Mouse (Mus musculus): Measurements from ENCODE around the gene Gpr153. TPM values are rescaled to one million over a fixed set of nuclear protein-coding genes. Genes with fewer than 3 reads are reported as not detected.

The Gpr153 gene
- 13.3 TPM for polyA plus RNA-seq (2014; fragmentation: Illumina TruSeq; extraction: RNeasy Lipid Tissue Mini Kit (QIAGEN cat#74804); ENCODE audit: low read depth, low replicate concordance)

DNA sequence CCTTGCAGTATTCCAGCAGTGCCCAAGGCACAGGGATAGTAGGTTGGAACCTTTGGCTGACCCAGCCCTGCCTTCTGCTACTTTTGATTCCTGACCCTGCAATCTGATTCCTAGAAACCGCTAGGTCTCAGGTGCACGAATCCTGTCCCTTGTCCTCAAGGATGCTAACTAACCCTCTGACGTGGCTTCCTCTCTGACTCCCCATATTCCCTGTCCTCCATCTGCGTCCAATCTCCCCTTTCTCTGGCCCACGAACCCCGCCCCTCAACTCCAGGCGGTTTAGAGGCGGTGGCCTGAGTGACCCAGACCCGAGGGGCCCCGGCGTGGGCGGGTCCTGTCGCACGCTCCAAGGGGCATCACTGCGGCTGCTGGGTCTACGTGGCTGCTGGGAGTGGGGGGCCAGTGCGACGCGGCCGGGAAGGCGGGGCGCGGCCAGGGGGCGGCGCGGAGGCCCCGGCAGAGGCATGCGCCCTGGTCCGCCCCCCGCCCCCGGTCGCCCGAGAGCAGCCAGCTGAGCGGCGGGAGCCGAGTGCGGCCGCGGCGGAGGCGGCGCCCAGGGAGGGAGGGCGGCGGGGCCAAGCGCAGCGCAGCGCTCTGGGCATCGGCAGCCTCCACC, at the start of gene Gpr153:
Gpr153 (plus strand) TSS at position 612 of the 616 bp plus-strand sequence.

GRCm38 (mm10) chr4:152291562-152291961, 17.5 kb downstream of the Gpr153 start, which contains the start of gene Hes3:
Gene Hes3, minus strand, starts transcription at chr4:152291662.

DNA sequence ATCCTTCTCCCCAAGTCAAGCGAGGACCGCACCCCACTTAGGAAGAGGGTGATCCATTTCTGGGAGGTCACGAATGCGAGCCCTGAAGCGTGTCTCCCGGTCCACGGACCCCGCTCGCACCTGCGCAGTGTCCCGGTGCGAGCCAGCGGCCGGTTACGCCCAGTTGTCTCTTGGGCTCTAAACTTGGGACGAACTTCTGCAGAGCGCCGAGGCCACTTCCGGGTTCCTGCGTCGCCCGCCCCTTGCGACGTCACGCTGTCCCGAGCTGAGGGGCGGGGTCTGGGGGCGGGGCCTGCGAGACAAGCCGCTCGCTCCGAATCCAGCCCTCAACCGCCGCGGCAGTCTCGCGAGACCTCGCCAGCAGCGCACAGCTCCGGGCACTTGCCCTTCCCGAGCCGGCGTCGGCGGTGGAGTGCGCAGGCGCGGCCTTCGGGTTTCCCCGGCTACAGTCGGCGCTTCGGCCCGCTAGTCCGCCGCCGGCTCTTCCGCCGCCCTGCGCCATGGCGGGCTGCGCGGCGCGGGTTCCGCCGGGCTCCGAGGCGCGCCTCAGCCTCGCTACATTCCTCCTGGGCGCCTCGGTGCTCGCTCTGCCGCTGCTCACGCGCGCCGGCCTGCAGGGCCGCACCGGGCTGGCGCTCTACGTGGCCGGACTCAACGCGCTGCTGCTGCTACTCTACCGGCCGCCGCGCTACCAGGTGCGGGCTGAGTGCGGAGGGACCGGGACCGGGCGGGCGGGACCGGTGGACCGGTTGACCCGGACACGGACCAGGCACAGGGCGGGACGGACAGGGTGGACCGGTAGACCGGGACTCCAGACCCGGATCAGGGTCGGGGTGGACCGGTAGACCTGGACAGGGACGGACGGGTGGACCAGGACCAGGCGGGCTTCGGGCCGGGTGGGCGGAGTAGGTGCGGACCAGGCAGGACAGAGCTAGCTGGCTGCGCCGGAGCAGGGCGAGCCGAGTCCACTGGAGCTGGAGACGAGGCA, 23.1 kb downstream of the Gpr153 start, which contains the start of gene Icmt:
Icmt (plus strand) TSS at position 354 of the 988 bp plus-strand sequence.

DNA sequence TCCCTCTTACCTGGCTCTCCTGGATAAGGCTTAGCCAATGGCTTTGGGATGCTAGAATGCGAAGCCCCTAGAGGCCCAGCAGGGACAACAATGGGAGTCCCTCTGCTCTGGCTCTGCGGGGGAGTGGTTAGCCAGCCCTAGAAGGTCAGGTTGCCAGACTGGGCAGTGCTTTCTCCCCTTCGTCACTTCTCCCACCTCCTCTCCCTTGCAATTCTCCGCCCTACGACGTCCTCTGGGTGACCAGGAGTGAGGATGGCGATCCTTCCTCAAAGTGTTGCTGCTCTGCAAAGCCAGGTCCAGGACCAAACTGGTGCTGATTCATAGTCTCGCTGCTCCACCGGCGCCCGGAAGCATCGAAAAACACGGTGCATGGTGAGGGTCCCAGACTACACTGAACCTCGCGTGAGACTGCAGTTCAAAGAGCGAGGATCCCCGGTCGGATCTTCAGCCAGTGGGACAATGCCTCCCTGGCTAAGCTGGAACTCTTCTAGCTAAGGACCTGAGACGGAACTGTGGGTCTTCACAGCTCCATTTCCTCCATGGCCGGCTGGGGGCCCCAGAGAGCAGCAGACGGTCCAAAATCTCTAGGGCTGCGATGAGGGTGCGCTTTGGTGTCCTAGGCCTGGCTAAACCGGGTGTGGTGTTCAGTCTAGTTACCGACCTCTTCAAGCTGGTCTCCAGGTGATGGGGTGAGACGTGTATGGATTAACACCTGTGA, 44.6 kb downstream of the Gpr153 start, which contains the start of gene Rnf207:
Rnf207 (minus strand) TSS at position 477 of the 718 bp plus-strand sequence.

GRCm38 (mm10) chr4:152325574-152326411, 51.8 kb downstream of the Gpr153 start, which contains the start of gene Rpl22:
Gene Rpl22, plus strand, starts transcription at chr4:152325742.

Other genes starting within 250 kb of the Gpr153 start
- 8.5 TPM for gene Zbtb48, start 246.6 kb upstream of the Gpr153 start, polyA plus RNA-seq (2014; fragmentation: Illumina TruSeq; extraction: RNeasy Lipid Tissue Mini Kit (QIAGEN cat#74804); ENCODE audit: low read depth, low replicate concordance)
- gene Tas1r1, start 235.7 kb upstream of the Gpr153 start, polyA plus RNA-seq (2014; fragmentation: Illumina TruSeq; extraction: RNeasy Lipid Tissue Mini Kit (QIAGEN cat#74804); ENCODE audit: low read depth, low replicate concordance): 2.2 TPM
- gene Nol9, start 234.9 kb upstream of the Gpr153 start, polyA plus RNA-seq (2014; fragmentation: Illumina TruSeq; extraction: RNeasy Lipid Tissue Mini Kit (QIAGEN cat#74804); ENCODE audit: low read depth, low replicate concordance): 18.6 TPM
- gene Plekhg5, start 201.7 kb upstream of the Gpr153 start, polyA plus RNA-seq (2014; fragmentation: Illumina TruSeq; extraction: RNeasy Lipid Tissue Mini Kit (QIAGEN cat#74804); ENCODE audit: low read depth, low replicate concordance): 27.6 TPM
- gene Tnfrsf25, start 158.3 kb upstream of the Gpr153 start, polyA plus RNA-seq (2014; fragmentation: Illumina TruSeq; extraction: RNeasy Lipid Tissue Mini Kit (QIAGEN cat#74804); ENCODE audit: low read depth, low replicate concordance): 6.8 TPM
- 71.0 TPM for gene Espn, start 121.9 kb upstream of the Gpr153 start, polyA plus RNA-seq (2014; fragmentation: Illumina TruSeq; extraction: RNeasy Lipid Tissue Mini Kit (QIAGEN cat#74804); ENCODE audit: low read depth, low replicate concordance)
- 0.38 TPM for gene Hes2, start 115.4 kb upstream of the Gpr153 start, polyA plus RNA-seq (2014; fragmentation: Illumina TruSeq; extraction: RNeasy Lipid Tissue Mini Kit (QIAGEN cat#74804); ENCODE audit: low read depth, low replicate concordance)
- gene Acot7, start 96.1 kb upstream of the Gpr153 start, polyA plus RNA-seq (2014; fragmentation: Illumina TruSeq; extraction: RNeasy Lipid Tissue Mini Kit (QIAGEN cat#74804); ENCODE audit: low read depth, low replicate concordance): 37.1 TPM
- not detected for gene Hes3, start 17.4 kb downstream of the Gpr153 start, polyA plus RNA-seq (2014; fragmentation: Illumina TruSeq; extraction: RNeasy Lipid Tissue Mini Kit (QIAGEN cat#74804); ENCODE audit: low read depth, low replicate concordance)
- gene Icmt, start 23.0 kb downstream of the Gpr153 start, polyA plus RNA-seq (2014; fragmentation: Illumina TruSeq; extraction: RNeasy Lipid Tissue Mini Kit (QIAGEN cat#74804); ENCODE audit: low read depth, low replicate concordance): 32.9 TPM
- 2.8 TPM for gene Rnf207, start 44.8 kb downstream of the Gpr153 start, polyA plus RNA-seq (2014; fragmentation: Illumina TruSeq; extraction: RNeasy Lipid Tissue Mini Kit (QIAGEN cat#74804); ENCODE audit: low read depth, low replicate concordance)
- 632 TPM for gene Rpl22, start 51.5 kb downstream of the Gpr153 start, polyA plus RNA-seq (2014; fragmentation: Illumina TruSeq; extraction: RNeasy Lipid Tissue Mini Kit (QIAGEN cat#74804); ENCODE audit: low read depth, low replicate concordance)
- 1.6 TPM for gene Chd5, start 64.4 kb downstream of the Gpr153 start, polyA plus RNA-seq (2014; fragmentation: Illumina TruSeq; extraction: RNeasy Lipid Tissue Mini Kit (QIAGEN cat#74804); ENCODE audit: low read depth, low replicate concordance)
- gene Nphp4, start 202.5 kb downstream of the Gpr153 start, polyA plus RNA-seq (2014; fragmentation: Illumina TruSeq; extraction: RNeasy Lipid Tissue Mini Kit (QIAGEN cat#74804); ENCODE audit: low read depth, low replicate concordance): 1.5 TPM
- 3.7 TPM for gene Kcnab2, start 203.6 kb downstream of the Gpr153 start, polyA plus RNA-seq (2014; fragmentation: Illumina TruSeq; extraction: RNeasy Lipid Tissue Mini Kit (QIAGEN cat#74804); ENCODE audit: low read depth, low replicate concordance)